Mouse (Mus musculus) urinary bladder, postnatal 36 days (tissue): Measurements from ENCODE around the gene Tnp2.
A peak's percentile ranks its signal among the peaks of the same experiment; 100 is the strongest.

Source experiments
- DNase-seq, 2 experiments: peaks; one replicate each; pipeline ENCODE4 v3.0.0; 2022; ENCODE audit warnings: low spot score in 2 of 2, mixed read lengths in 1 of 2

Gene Tnp2

GRCm38 (mm10) chr16:10769661-10770060, 18.8 kb downstream of the Tnp2 start:
- no peak for DNase-seq

GRCm38 (mm10) chr16:10768821-10769220, 19.6 kb downstream of the Tnp2 start:
- DNase-seq: no peak

- peak; percentile 56 to 63 for DNase-seq
Observed at GRCm38 (mm10) chr16:10767158-10767557, 21.3 kb downstream of the Tnp2 start.

- no peak for DNase-seq
Observed at GRCm38 (mm10) chr16:10764323-10764722, 24.1 kb downstream of the Tnp2 start.

GRCm38 (mm10) chr16:10763540-10764264, 24.8 kb downstream of the Tnp2 start:
- DNase-seq: no peak

- no peak for DNase-seq
Observed at GRCm38 (mm10) chr16:10762569-10763180, 25.8 kb downstream of the Tnp2 start.

- DNase-seq: no peak
Observed at GRCm38 (mm10) chr16:10761182-10761581, 27.3 kb downstream of the Tnp2 start.

- no peak for DNase-seq
Observed at GRCm38 (mm10) chr16:10756168-10756567, 32.3 kb downstream of the Tnp2 start.

GRCm38 (mm10) chr16:10754521-10755296, 33.8 kb downstream of the Tnp2 start:
- DNase-seq: peak; percentile 32 to 59

- no peak for DNase-seq
Observed at GRCm38 (mm10) chr16:10749824-10750223, 38.6 kb downstream of the Tnp2 start.

GRCm38 (mm10) chr16:10749226-10749625, 39.2 kb downstream of the Tnp2 start:
- no peak for DNase-seq

GRCm38 (mm10) chr16:10741082-10741481, 47.4 kb downstream of the Tnp2 start:
- DNase-seq: no peak

GRCm38 (mm10) chr16:10739854-10740398, 48.5 kb downstream of the Tnp2 start:
- no peak for DNase-seq

- no peak for DNase-seq
Observed at GRCm38 (mm10) chr16:10738866-10739265, 49.6 kb downstream of the Tnp2 start.
